Mouse (Mus musculus) common myeloid progenitor, adult 5-6 weeks (primary cell): ENCODE data around the gene Atg10. TPM values are rescaled to one million over a fixed set of nuclear protein-coding genes. Genes with fewer than 3 reads are reported as not detected.
A peak's percentile ranks its signal among the peaks of the same experiment; 100 is the strongest.

Source experiments
- ATAC-seq: replicated peaks from 2 replicates; pipeline ENCODE4 v1.8.0; 2016; ENCODE audit warnings: low read depth, mild to moderate bottlenecking, moderate TSS enrichment, inconsistent platforms; ENCODE audit not compliant: poor library complexity, severe bottlenecking
- total RNA-seq: library from RNA; stranded (forward); fragments of 200-1000, 187-1606 nt; gene quantifications from 2 replicates; pipeline ENCODE4 v1.2.3, GENCODE M21; 2017

Atg10 gene
- total RNA-seq, 1 experiment from 2014 or later: 7.3 TPM

DNA sequence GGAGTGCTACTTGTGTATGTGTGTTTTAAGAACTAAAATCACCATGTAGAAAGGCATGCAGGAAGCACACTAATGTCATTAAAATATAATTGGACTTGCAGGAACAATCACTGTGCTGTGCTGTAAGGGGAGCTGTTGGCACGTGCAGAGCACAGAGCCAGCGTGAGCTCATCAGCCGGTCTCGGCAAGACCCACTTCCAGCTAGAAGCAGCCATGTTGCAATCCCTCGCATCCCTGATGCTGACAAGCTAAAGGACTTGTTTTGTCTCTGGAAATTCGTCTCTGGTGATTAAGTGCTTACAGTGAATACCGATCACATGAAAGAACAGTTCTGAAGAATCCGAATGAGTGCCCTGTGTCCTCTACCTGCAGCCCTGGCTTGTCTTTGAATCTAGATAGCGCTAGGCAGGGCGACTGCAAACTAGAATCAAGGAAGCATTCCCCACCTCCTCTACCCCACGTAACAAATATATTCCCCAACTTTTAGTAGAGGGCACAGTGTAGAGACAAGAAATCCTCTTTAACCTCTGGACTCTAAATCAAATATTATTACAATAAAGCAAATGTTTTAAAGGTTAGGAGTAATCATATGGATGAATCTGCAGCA is 184.5 kb downstream of the Atg10 start:
- ATAC-seq: no peak

DNA sequence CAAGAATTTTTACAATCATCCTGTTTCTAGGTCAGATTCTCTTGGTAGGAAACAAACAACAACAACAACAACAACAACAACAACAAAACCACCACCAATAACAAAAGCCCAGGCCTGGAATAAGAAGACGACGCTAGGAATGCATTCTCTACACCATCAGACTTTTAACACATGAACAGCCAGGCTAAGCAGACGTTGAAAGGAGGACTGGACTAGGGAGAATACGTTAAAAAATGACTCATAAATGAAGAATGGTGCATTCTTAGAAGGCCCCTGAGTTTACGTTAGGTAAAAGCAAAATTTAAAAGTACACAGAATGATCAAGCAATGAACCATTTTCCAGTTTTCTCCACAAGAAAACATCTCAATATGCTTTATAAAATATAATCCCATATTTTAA is 185.1 kb downstream of the Atg10 start:
- no peak for ATAC-seq

DNA sequence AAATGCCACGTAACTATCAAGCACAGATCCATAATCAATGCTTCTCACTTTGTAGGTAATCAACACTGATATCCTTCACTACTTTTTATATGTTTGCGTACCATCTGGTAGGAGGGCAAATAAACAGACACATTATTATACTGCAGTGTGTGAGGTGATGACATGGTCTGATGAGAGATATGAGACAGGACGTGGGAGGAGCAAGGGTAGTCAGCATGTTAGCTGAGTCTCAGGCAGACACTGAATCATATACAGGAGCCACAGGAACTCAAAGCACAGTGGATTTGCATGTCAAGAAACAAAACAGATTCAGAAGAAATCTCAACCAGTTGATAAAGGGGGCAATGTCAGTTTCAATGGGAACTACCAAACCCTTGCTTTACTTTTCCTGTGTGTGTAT is 185.7 kb downstream of the Atg10 start:
- no peak for ATAC-seq

DNA sequence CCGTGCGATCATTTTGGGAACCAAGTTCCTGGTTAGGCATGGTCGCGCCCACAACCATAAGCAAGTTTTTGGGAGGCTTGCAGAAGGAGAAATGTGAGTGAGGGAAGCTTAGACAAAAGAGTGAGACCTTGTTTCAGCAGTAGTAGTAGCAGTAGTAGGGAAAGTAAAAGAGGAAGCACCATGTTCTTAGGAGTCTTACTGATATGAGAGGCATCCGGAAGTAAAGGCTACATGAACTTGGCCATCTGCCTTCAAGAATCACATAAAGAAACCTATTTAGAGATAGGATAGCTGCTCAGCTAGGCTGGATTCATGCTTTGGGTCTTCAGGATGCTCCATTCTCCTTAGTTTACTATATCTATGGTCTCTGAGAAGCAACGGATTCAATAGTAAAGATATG is 186.4 kb downstream of the Atg10 start:
- no peak for ATAC-seq

DNA sequence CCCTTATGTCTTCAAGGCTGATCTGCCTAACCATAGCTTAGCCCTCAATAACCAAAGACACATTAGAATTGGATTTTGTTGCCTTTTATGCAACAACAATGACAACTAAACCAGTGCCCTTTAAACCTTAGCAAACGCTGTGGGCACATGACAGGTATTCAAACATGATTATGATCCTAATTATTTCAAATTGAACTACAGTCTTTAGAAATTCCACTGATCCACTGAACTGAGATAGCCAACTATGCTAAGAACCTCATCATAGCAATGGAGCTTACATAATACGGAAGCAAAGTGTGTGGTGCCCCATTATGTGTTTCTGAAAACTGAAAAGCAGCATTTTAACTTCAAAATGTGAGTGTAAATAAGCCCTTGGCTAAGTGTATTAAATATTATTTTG is 191.9 kb downstream of the Atg10 start:
- ATAC-seq: no peak

DNA sequence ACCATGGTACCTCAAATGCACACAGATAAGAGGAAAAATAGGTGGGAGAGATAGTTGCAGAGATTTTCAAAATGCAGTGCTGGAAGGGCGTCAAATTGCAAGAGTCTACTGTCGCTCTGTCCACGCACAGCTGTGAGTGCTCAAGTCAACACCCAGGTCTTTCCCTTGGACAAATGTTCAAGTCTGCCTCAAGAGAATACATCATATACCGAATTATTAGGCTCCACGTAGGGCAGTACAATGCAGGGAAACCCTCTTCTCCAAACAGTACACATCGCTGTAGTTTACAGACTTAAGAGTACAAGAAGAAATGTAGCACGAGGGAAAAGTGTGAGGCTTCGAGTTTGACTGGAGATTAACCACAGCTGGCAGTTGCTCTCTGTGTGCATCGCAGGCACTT is 200.3 kb downstream of the Atg10 start:
- no peak for ATAC-seq

DNA sequence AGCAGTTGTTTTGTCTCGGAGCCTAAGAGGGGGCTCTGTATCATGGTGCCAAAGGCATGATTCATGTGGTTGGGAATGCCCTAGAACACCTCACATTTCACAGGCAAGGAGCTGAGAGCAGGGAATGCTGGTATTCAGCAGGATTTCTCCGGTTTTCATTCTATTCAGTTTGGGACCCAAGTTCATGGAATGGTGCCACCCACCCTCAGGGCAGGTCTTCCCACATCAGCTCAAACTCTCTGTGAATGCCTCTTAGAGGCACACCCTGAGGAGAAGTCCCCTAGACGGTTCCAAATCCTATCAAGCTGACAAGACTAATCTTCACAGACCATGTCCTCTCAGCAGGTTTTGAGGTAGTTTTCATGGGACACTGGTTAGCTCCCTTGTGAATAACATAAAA is 211.9 kb downstream of the Atg10 start:
- ATAC-seq: no peak

DNA sequence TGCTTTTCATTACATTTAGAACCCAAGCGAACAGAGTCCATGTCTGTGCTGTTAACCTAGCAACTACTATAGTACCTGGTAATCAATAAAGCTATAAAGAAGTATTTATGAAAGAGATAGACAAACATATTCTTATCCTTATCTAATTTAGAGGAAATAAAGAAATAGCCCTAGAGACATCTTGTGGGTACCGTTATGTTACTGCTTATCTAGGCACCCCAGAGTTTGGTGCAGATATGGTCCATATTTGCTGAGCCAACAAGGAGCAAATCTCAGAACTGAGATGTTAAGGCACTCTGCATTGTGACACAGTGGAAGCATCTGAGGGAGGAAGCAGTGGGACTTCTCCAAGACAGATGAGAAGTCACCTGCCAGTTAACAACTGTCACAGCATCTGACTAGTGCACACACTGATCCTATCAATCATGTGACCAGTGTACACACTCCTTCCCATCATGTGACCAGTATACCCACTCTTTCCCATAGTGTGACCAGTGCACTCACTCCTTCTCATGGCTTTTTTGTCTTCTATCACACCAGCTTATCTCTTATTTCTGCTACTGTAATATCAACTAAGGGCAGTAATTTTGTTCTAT is 228.6 kb downstream of the Atg10 start:
- ATAC-seq: no peak

DNA sequence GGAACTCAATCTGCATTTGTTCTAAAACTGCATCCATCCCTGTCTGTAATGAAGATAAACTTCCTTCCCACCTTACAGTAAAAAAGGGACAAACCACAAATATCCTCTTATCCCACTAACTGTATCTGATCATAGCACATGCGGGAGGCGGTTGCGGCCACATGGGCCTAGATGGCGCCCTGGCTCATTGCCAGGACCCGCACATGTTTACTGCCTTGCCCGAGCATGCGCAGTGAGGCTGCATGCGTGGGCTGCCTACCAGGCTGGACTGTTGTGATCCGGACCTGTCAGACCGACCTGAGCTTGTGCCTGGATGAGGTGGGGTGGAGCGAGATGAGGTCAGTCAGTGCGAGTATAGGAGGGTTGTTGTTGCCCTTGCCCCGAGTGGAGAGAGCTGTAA is 230.2 kb downstream of the Atg10 start:
- ATAC-seq: no peak

DNA sequence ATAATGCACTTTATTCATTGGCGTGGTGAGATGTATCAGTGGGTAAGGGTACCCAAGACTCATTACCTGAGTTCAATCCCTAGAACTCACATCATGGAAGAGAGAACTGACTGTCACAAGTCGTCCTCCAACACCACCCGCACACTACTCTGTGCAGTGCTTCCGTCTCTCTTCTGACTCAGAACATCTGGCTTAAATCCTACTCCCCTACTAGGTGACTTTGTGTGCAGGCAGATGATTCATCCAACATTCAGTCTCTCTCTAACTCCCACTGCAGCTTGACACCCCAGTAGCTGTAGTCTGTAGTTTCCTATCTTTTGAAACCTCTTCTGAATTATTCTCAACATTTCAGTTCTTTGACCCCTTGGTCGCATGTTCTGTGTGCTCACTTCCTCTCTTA is 230.8 kb downstream of the Atg10 start:
- no peak for ATAC-seq

DNA sequence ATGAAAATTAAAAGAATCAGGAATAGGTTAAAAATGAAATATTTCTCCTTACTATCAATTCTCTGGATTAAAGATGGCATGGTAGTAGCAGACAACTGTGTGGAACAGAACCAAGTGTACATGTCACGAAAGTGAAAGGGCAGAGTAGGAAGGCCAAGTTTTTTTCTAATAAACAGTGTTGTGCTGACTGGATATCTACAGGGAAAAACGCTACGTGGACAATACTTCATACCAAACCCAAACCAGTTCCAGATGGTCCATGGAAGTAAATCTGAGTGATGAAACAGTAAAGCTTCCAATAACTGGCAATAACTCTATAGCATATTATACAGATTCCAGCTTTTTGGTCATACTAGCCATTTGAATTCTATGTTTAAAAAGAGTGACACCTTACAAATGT is 235.5 kb downstream of the Atg10 start:
- no peak for ATAC-seq

DNA sequence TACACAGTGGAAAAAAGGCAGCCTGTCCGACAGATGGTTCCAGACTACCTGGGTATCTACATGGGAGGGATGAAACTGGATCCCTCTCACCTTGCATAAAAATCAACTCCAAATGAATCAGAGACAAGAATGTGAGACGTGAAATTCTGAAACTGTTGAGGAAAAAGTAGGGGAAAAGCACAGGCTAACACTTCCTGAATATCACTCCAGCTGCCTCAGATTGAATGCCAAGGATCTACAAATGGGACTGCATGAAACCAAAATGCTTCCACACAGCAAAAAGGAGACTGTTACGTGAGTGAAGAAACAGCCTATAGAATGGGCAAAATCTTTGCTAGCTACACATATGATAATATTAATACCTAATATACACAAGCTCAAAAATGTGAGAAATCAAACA is 238.4 kb downstream of the Atg10 start:
- no peak for ATAC-seq

DNA sequence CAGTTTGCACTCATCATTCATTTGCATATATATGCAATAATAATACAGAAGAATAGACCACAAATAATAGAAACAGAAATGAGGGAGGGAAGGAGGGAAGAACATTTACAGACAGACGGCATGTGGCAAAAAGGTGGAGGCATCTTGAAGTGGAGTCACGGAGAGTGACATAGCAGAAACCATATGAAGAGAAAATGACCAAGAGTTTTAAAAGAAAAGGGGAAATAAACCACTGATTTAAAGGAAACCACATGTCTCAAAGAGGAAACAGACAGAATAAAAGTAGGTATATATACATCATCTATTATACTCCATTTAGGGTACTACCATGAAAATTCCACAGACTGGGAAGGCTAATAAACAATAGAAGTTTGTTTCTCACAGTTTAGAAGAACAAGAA is 239.7 kb downstream of the Atg10 start:
- peak; percentile 61 for ATAC-seq

DNA sequence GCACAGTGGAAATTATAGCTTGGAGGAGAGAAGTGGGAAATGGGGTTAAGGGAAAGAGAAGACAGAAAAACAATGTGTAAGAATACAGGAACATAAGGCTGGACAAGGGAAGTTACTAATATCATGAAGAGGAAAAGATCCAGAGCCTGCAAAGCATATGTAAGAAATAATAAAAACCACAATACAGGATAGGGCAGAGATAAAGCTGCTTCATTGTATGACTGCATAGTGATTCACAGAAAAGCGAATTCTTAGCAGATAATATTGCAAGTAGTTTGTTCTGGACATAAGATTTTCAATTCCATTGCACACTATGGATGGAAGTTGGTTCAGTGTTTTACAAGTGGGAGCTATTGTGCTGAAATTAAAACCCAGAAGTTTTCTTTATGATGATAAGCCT is 242.0 kb downstream of the Atg10 start:
- ATAC-seq: no peak

DNA sequence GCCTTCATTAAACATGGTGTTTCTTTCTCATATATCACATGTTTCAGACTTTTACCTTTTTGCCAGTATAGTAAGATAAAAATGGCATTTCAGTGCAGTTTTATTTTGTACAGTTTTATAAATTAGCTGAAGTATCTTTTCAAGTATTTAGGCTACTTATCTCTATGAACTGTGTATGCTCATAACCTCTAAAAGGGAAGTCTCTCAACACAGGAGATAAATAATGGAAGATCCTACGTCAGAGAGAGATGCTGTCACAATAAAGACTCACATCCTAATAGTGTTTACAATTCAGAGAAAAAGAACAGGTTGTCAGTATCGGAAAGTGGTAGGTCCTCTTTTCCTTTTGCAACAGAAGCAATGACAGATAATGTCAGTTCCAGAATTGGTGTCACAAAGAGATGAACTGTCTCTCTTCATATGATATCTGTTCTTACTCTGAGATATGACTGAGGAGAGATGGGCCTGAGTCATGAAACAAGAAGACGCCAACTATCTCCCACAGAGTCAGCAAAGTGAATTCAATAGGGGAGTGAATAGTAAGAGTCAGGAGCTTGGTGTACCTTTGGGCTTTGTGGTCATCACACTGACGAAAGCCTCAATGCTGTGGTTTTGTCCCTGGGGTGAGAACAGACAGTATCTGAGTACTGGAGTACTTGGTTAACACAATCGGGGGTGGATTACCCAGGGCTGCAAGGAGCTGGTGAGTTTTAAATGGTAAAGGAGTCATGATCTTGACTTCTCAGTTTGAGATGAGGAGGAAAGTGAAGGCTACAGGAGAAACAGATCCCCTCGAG is 242.7 kb downstream of the Atg10 start:
- ATAC-seq: peak; percentile 59

DNA sequence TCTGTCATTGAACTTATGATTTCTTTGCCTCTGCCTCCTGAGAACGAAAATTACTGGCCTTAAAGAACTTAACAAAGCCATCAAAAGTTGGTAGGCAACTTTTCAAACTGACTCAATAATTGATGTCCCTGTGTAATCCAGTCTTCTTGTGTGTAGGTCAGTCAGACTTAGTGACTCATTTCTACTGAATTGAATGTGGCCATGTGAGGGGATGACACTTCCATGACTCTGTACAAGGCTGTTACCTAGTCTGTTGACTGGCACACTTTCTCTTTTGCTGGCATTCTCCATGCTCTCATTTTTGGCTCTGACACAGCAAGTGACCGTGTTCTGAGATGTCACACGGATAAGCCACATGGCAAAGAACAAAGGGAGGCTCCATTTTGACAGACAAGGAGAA is 246.7 kb downstream of the Atg10 start:
- ATAC-seq: no peak

DNA sequence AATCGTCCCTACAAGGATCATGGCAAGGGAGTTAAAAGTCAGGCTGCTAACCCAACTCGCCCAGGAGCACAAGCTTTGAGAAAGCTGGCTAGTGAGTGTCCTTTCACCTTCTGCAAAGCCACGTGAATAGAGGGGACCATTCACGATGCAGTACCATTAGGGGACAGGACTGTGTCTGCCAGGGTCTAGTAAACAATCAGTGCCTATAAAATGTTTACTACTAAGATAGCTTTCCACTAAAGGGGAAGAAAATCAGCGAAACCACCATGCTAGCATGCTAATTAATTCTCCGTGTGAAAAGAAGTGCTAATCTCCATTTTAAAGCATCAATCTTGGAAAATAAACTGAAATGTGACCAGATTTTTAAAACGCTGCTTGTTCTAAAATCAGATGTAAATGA is 250.4 kb downstream of the Atg10 start:
- no peak for ATAC-seq

DNA sequence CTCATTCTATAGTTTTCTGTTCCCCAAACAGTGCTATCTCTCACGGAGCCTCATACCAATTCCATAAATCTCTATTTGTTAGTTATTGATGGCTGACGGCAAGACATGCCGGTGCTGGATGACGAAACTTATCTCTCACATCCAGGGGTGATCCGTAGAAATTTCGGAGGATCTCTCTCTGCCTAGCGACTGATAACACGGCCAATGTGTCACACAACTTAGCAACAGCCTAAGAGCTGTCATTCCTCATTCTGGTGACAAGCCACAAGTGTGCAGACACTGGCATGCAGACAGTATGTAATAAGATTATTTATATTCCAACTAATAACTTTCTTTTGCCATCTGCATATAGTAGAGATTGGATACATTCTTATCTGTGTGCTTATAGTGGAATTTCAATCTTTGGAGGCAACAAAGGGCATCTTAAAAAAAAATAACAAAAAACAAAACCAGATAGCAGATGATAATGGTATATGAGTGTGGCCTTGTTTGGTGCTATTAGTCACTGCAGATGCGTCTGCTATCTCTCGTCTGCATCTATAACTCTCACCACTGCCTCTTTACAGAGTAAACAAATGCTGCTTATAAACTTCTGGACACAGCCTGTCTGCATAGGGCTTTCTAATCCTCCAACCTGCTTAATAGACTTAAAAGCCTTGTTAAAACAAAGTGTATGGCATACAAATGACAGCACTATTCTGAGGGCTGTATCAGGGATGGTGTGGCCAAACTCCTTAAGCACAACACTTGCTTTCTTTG is 253.3 kb downstream of the Atg10 start:
- ATAC-seq: no peak

DNA sequence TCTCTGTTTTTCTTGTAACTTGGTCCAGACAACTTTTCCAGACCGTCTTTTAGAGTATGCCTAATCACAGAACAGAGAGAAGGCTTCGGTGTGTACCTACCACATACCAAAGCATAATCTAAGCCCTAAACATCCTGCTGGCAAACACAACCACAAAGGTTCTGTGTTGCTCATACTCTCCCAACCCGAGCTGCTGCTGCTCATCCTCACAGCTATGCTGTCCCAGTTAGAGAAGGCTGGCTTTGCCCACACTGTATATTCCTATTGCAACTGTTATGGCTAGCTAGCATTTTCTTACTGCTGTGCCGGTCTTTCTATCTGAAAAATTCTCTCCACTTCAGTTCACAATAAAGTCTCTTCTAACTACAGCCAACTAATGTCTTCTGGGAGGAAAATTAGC is 254.8 kb downstream of the Atg10 start:
- no peak for ATAC-seq

DNA sequence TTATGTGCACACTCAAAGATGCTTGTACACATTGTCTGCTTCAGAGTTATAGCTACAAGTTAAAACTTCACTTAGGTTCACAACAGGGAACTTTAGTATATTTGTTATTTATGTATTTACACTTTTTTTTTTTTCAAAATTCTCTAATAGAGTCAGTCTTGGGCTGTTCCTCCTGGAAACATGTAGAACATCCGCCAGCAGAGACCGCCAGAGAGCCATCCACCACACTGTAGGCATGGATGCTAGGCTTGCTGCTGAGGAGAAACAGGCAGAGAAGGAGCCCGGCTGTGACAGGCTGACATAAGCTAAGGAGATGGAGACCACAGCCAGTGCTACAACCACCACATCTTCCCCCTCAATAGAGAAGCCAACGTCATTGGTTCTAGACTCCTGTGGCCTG is 256.3 kb downstream of the Atg10 start:
- peak; percentile 100 for ATAC-seq

DNA sequence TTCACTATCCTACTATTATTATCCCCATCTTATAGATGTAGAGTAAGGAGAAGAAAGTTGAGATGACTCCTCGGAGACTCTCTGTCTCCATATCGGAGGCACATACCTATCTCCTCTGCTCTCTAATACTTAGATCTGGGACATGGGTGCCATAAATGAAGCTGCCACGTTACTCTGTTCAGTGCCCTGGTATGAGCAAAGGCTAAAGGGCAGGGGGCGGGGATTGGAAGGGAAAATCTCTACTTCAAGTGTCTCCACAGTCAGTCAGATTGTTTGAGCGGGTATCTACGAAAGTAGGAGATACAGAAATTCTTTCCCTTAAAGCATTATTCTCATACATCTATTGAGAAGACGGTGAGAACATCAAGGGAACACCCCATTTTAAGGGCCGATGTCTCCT is 257.8 kb downstream of the Atg10 start:
- no peak for ATAC-seq
